Mouse (Mus musculus) C2C12 (cell line): ENCODE measurements around the gene Zfp846. TPM values are rescaled to one million over a fixed set of nuclear protein-coding genes. Genes with fewer than 3 reads are reported as not detected.

Experiments used
- H3K27me3 ChIP-seq: one replicate; pipeline ENCODE4 v1.6.1; 2011; ENCODE audit not compliant: control insufficient read depth, insufficient read depth, insufficient read length
- H3K36me3 ChIP-seq: one replicate; pipeline ENCODE4 v1.6.1; 2011; ENCODE audit not compliant: control insufficient read depth, insufficient read depth
- H3K4me3 ChIP-seq: one replicate; pipeline ENCODE4 v1.5.1; 2011; ENCODE audit warnings: mild to moderate bottlenecking, control low read depth; ENCODE audit not compliant: poor library complexity, insufficient read depth, severe bottlenecking
- H3K79me2 ChIP-seq: one replicate; pipeline ENCODE4 v1.6.1; 2011; ENCODE audit not compliant: control insufficient read depth, insufficient read depth
- H3K79me3 ChIP-seq: one replicate; pipeline ENCODE4 v1.6.1; 2011; ENCODE audit warnings: low read depth, control low read depth
- H3ac ChIP-seq: one replicate; pipeline ENCODE3; 2011; ENCODE audit warnings: low read depth; ENCODE audit not compliant: control insufficient read depth, insufficient read length
- CEBPB ChIP-seq: IDR thresholded peaks from one replicate; pipeline ENCODE4 v1.6.1; 2011; ENCODE audit warnings: low read depth, mild to moderate bottlenecking, control low read depth, moderate library complexity
- CTCF ChIP-seq: IDR thresholded peaks from one replicate; pipeline ENCODE4 v1.5.1; 2011; ENCODE audit not compliant: control insufficient read depth, insufficient read depth, insufficient read length
- FOSL1 ChIP-seq: IDR thresholded peaks from one replicate; pipeline ENCODE4 v1.8.0; 2011; ENCODE audit warnings: mild to moderate bottlenecking, low read length; ENCODE audit not compliant: poor library complexity, insufficient read depth, severe bottlenecking
- MAX ChIP-seq: IDR thresholded peaks from one replicate; pipeline ENCODE4 v1.6.1; 2011; ENCODE audit warnings: mild to moderate bottlenecking, control low read depth
- MYOD1 ChIP-seq: IDR thresholded peaks from one replicate; pipeline ENCODE4 v1.6.1; 2011; ENCODE audit warnings: low read depth; ENCODE audit not compliant: control insufficient read depth, insufficient read length
- MYOG ChIP-seq: IDR thresholded peaks from one replicate; pipeline ENCODE4 v1.6.1; 2011; ENCODE audit not compliant: control insufficient read depth, insufficient read length; ENCODE audit errors: extremely low read depth
- USF1 ChIP-seq: IDR thresholded peaks from one replicate; pipeline ENCODE4 v1.6.1; 2011; ENCODE audit warnings: low read depth, mild to moderate bottlenecking, control low read depth, moderate library complexity
- long read RNA-seq, 2 experiments: library from polyadenylated mRNA; unstranded; transcript quantifications; one replicate each; pipeline ENCODE4 v2.0.0; 2019 to 2020
- polyA plus RNA-seq: library from polyadenylated mRNA; unstranded; fragments of >200 nt; fragmentation: generic; extraction: Trizol; gene quantifications from one replicate; pipeline ENCODE4 v1.2.1, GENCODE M21; 2012; ENCODE audit warnings: missing spikeins

Gene Zfp846
- 2.7 TPM for polyA plus RNA-seq
- long read RNA-seq, experiment 1, full-length matches to known transcripts, result 3 of 7 reads
- long read RNA-seq, experiment 1, partial matches to known transcripts, result 0 of 7 reads
- long read RNA-seq, experiment 1, other reads (novel, unspliced or antisense), result 4 of 7 reads
- long read RNA-seq, experiment 2, full-length matches to known transcripts, result 1 of 4 reads
- long read RNA-seq, experiment 2, partial matches to known transcripts, result 3 of 4 reads
- long read RNA-seq, experiment 2, other reads (novel, unspliced or antisense), result 0 of 4 reads

GRCm38 (mm10) chr9:20581175-20581634, at the start of gene Zfp846:
Zfp846 (plus strand) TSS chr9:20581291.
- Histone ChIP-seq H3K27me3 (no peaks in the 10 kb centered on the region), H3ac (peak within 1 kb of the TSS; percentile 65), H3K4me3 (peak within 1 kb of the TSS; percentile 41), H3K79me3 (peaks cover 6% of the 10 kb centered on the region), H3K79me2 (peaks cover 38% of the 10 kb centered on the region), H3K36me3 (no peaks in the 10 kb centered on the region)
- TF ChIP-seq FOSL1 (no peak), MAX (no peak), MYOD1 (no peak), USF1 (no peak), MYOG (no peak), CTCF (no peak), CEBPB (no peak)

- H3K79me2 ChIP-seq, result no peaks in the 10 kb centered on the region
- H3K4me3 ChIP-seq, result no peak overlapping the region
- peaks cover 7% of the 10 kb centered on the region for H3K27me3 ChIP-seq
- H3ac ChIP-seq, result no peak overlapping the region
- TF ChIP-seq USF1 (no peak), MYOG (no peak), CTCF (no peak), FOSL1 (no peak), CEBPB (no peak), MYOD1 (no peak), MAX (no peak)
- no peaks in the 10 kb centered on the region for H3K36me3 ChIP-seq
- H3K79me3 ChIP-seq, result no peaks in the 10 kb centered on the region
Observed at GRCm38 (mm10) chr9:20534326-20534926, 46.7 kb upstream of the Zfp846 start.

- TF ChIP-seq CTCF, result no peak
- TF ChIP-seq MAX, result no peak
- TF ChIP-seq CEBPB, result no peak
- no peak for TF ChIP-seq MYOG
- no peak for TF ChIP-seq USF1
- no peak for TF ChIP-seq FOSL1
- TF ChIP-seq MYOD1, result no peak
Observed at GRCm38 (mm10) chr9:20536598-20536997, 44.5 kb upstream of the Zfp846 start.

GRCm38 (mm10) chr9:20543496-20543895, 37.6 kb upstream of the Zfp846 start:
- H3ac ChIP-seq, result no peak overlapping the region
- no peak for TF ChIP-seq MYOD1
- no peak for TF ChIP-seq MYOG
- no peak overlapping the region for H3K4me3 ChIP-seq

More at GRCm38 (mm10) chr9:20536598-20536997, 44.5 kb upstream of the Zfp846 start:
- Histone ChIP-seq H3K79me2 (no peaks in the 10 kb centered on the region), H3ac (no peak overlapping the region), H3K79me3 (no peaks in the 10 kb centered on the region), H3K27me3 (peaks cover 7% of the 10 kb centered on the region), H3K36me3 (no peaks in the 10 kb centered on the region), H3K4me3 (no peak overlapping the region)

GRCm38 (mm10) chr9:20544070-20544821, 36.8 kb upstream of the Zfp846 start:
- no peak overlapping the region for H3K4me3 ChIP-seq
- H3K79me3 ChIP-seq, result no peaks in the 10 kb centered on the region

More at GRCm38 (mm10) chr9:20543496-20543895, 37.6 kb upstream of the Zfp846 start:
- peaks cover 3% of the 10 kb centered on the region for H3K27me3 ChIP-seq
- no peaks in the 10 kb centered on the region for H3K79me3 ChIP-seq
- H3K36me3 ChIP-seq, result no peaks in the 10 kb centered on the region
- no peaks in the 10 kb centered on the region for H3K79me2 ChIP-seq

More at GRCm38 (mm10) chr9:20544070-20544821, 36.8 kb upstream of the Zfp846 start:
- TF ChIP-seq USF1, result no peak
- TF ChIP-seq MYOG, result no peak
- no peak for TF ChIP-seq CTCF
- no peak for TF ChIP-seq MAX
- TF ChIP-seq FOSL1, result no peak
- TF ChIP-seq CEBPB, result no peak
- TF ChIP-seq MYOD1, result no peak
- Histone ChIP-seq H3ac (no peak overlapping the region), H3K36me3 (no peaks in the 10 kb centered on the region), H3K27me3 (peaks cover 3% of the 10 kb centered on the region), H3K79me2 (no peaks in the 10 kb centered on the region)
